ENCODE assay signal across 15 mouse cellular contexts in the genomic region with DNA sequence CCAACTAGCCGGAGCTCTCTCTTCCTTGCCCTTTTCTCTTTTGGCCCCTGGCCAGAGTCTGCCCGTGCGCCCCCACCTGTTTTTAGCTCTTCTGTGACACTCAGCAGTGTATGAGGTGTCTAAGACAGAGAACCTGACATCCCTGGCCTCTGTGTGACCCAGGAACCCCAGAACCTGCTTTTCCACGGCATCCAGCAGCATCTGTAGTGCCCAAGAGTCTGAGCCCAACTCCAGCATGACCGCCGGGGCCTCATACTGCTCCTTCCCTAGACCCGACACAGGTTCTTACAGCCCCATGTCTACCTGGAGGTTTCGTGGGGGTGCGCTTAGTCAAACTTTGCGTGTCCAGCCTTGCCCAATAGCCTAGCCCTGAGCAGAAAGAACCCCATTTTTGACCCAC.
"Had no signal": no experiment of that assay in that cellular context is flagged by ENCODE, and none has a peak within 500 bp of the region (broad histone marks: within the 10 kb centered on the region; RNA-seq: fewer than 3 reads in every experiment).

No protein-coding gene starts in this region.

- H3K4me3 ChIP-seq: neural tube, embryonic 15.5 days; stomach, embryonic 15.5 days had no signal

- H3K27ac ChIP-seq: neural tube, embryonic 15.5 days; stomach, embryonic 15.5 days; stomach, postnatal 0 days had no signal

- H3K9ac ChIP-seq: neural tube, embryonic 15.5 days; stomach, embryonic 15.5 days had no signal

- H3K4me2 ChIP-seq: neural tube, embryonic 15.5 days; stomach, embryonic 15.5 days had no signal

- H3K36me3 ChIP-seq: neural tube, embryonic 15.5 days; stomach, embryonic 15.5 days had no signal

- H3K4me1 ChIP-seq: neural tube, embryonic 15.5 days; stomach, embryonic 15.5 days had no signal

- H3K9me3 ChIP-seq: neural tube, embryonic 15.5 days; stomach, embryonic 15.5 days had no signal

- H3K27me3 ChIP-seq: neural tube, embryonic 15.5 days; stomach, embryonic 15.5 days had no signal

- DNase-seq: retina, postnatal 1 day; right cerebral cortex, adult 18-20 months; right cerebral cortex, postnatal 14 days; right cerebral cortex, postnatal 25 days; right cerebral cortex, postnatal 4 days; spleen, adult 18-20 months; thymus, adult 18-20 months; thymus, adult 2 months; thymus, postnatal 14 days; thymus, postnatal 25 days; thymus, postnatal 36 days; thymus, postnatal 4 days had no signal
